Mouse (Mus musculus) liver, adult 2 months (tissue): ENCODE measurements around the gene Rmnd5a.

Source experiments
- CTCF ChIP-seq: fragments of 200-500 bp; IDR thresholded peaks from 2 replicates; pipeline ENCODE4 v1.5.1; 2011; ENCODE audit warnings: low read depth, low read length, control low read depth
- POLR2A ChIP-seq: fragments of 200-500 bp; IDR thresholded peaks from 2 replicates; pipeline ENCODE4 v1.6.1; 2011; ENCODE audit warnings: low read length, control low read depth; ENCODE audit not compliant: insufficient read depth; ENCODE audit errors: extremely low read depth

DNA sequence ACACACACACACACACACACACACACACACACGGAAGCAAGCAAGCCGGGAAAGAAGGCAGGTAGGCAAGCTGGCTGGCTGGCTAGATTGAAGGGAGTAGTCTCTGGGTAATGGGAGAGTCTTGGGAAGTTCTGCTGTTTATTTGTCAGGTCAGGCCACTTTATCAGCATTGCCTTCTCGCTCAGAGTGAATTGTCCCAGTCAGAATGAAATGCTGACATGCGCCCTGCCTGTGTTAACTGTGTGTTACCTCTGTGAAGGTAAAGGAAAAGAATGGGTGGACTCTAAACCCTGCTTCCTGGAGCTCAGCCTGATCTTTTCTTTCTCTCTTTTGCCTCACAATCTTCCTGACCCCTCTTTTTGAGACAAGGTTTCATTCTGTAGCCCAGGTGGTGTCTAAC is 47.5 kb upstream of the Rmnd5a start:
- no peak for TF ChIP-seq CTCF
- no peak for TF ChIP-seq POLR2A
